Mouse (Mus musculus): ENCODE data around the gene 9030612E09Rik.

Gene 9030612E09Rik

DNA sequence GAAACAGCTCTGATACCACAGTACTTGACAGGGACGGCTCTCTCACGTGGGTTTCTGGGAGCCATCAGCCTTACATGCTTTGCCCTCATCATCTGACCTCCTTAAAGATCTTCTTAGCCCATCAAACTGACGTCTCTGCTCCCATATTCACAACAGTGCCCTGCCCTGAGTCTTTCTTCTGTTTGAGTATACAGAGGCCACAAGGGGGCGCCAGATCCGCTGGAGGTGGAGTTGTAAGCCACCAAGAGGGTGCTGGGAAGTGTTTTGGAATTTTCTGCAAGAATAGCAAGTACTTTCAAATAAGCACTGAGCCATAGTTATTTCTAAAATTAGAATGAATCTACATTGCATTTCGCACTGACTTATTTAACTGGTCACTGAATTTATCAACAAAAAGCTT, 37.4 kb downstream of the 9030612E09Rik start:
- DNase-seq, result peak; percentile 9 to 12

GRCm38 (mm10) chr10:43217361-43217900, 42.9 kb downstream of the 9030612E09Rik start:
- no peak for DNase-seq

DNA sequence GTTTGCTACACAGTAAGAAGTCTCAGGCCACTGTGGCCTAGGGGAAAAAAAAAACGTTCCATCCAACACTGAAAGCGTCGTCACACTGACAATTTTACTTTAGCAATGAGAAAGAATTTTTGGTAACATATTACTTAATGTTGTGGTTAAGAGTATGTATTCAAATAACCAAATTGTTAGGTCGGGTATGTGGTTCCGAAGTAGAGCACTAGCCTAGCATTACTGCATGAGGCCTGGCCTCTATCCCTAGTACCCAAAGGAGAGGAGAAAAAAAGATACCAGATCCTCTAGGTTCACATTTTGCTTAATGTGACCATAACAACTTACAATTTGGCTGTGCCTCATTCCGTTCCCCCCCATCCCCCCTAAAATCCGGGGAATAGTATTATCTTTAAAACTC, 46.0 kb downstream of the 9030612E09Rik start:
- DNase-seq, result no peak

DNA sequence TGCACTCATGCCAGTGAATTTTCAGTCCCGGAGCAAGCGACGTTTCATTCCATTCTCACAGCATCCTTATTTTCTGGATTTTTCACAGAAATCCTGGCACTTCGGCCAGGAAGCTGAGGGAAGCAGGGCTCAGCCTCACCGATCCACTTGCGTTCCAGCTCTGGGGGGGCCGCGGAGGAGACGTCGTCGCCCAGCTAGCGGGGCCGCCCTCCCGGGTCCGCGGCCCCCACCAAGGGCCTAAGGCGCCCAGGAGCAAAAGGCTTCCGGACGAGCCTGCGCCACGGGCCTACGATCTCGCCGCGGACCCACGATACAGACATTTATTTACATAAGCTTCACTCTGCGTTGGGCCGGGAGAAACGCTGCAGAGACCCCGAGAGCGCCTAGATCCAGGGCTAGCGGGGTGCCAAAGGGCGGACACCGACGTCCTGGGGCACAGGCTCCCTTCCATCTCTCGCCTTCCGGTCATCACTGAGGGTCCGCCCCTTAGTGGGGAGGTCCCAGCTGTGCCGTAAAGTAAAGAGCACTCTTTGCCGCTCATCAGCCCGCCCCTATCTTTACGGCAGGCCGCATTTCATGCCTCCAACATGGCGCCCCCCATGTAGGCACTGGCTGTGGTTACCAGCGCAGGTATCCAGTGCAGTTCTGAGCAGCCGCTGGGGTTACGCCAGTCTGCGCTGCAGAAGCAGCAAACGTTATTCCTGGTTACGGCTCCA, 46.6 kb downstream of the 9030612E09Rik start, which contains the start of gene Pdss2:
Gene Pdss2 (plus strand): TSS at position 577 of the 716 bp plus-strand sequence.
- peak; percentile 88 to 92 for DNase-seq

- DNase-seq, result peak; percentile 34 to 37
These were observed 47.2 kb downstream of the 9030612E09Rik start for GRCm38 (mm10) chr10:43221659-43222058.

DNA sequence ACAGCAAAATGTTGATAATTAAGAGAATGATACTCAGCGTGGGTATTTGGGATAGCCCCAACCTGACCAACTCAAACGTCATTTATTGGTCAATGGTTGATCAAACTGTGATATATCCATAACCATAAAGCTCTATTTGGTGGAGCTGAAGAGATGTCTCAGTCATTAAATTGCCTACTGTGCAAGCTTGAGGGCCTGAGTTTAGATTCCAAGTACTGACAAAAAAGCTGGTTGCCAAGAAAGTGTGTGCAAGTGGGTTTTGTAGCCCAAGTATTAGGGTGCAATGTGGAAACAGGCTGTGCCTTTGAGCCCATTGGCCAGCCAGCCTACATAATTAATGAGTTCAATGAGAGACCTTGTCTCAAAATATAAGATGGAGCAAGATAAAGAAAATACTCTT, 48.9 kb downstream of the 9030612E09Rik start:
- DNase-seq, result no peak

Data from thymus, adult 18-20 months (tissue).